Mouse (Mus musculus): ENCODE measurements around the gene Pum1.
"Not testable (repeated sequence)": the region's sequence is repeated elsewhere in the genome, so short reads cannot be mapped to it uniquely, and the experiment has no call there.

DNA sequence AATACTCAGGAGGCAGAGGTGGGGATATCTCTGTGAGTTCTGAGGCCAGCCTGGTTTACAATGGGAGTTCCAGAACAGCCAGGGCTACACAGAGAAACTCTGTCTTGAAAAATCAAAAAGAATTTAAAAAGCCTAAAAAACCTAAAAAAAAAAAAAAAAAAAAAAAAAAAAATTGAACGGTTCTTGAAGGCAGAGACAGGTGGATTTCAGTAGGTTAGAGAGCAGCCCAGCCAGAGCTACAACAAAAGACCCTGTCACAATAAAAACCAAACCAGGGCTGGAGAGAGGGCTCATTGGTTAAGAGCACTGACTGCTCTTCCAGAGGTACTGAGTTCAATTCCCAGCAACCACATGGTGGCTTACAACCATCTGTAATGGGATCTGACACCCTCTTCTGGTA is 816 bp upstream of the Pum1 start:
- TF ChIP-seq CTCF (IDR thresholded peaks at IDR 0.05; ENCODE audit: low read depth, low read length); TAL1 (conservative IDR thresholded peaks at IDR 0.05; ENCODE audit: low read depth, low read length); POLR2AphosphoS5 (IDR thresholded peaks at IDR 0.05; ENCODE audit: insufficient replicate concordance, low read depth, low read length); GATA1 (IDR thresholded peaks at IDR 0.05; ENCODE audit: borderline replicate concordance, low read length); GATA2 (IDR thresholded peaks at IDR 0.05; ENCODE audit: borderline replicate concordance, low read depth, low read length): not testable (repeated sequence)

Measured in G1E (cell line).